Mouse (Mus musculus) cerebellum, adult 11 months (tissue): ENCODE results near the gene Slc38a8.

Experiments used
- DNase-seq: peaks from one replicate; pipeline ENCODE4 v3.0.0; 2022

Slc38a8 gene

DNA sequence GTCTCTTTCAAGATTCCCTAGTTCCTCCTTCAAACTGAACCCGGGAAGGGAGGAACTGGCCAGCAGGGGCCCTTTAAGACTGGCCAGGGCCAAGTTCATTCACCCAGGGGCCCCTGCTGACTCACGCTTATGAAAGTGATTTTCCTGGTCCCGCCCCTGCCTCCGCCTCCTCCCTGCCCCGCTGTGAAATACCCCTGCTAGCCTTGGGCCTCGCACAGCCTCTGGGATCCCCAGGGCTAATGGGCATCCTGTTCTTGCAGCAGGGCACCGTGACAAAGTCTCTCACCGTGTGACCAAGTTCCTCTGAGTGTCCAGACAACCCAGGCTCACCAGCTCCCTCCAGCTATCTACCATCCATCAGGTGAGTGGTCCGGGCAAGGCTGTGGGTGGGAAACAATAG lies 64.6 kb downstream of the Slc38a8 start:
- DNase-seq: no peak

DNA sequence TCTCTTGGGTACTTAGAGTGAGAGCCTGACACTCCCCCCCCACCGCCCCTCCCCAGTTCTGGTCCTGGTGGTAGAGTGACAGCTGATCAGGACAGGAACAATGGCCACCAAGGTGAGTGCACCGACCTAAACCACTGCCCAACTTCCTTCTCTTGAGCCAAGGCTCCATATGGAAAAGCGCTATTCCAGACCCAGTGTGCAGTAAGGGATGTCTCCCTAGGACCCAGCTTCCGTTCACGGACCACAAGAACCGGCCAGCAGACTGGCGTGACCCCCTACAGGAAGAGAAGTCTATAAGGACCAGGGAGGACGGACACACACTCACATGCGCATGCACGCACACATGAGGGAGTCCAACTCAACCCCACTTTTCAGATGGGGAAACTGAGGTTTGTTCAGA lies 65.2 kb downstream of the Slc38a8 start:
- no peak for DNase-seq

DNA sequence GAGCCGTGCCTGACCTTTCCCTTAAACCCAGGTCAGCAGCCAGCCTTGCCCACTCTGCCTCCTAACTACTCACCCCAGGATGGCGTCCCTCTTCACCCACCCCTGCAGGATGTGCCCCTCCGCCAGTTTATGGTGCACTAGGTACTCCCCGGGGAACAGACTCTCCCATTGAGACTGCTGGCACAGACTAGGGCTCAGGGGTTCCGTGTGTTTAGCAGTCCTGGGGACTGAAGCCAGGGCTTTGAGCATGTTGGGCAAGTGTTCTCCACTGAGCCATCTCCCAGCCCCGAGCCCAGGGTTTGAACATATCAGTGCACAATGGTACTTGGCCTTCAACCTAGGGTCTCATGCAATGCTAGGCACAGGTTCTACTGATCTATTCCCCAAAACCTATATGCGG lies 66.0 kb downstream of the Slc38a8 start:
- DNase-seq: no peak

DNA sequence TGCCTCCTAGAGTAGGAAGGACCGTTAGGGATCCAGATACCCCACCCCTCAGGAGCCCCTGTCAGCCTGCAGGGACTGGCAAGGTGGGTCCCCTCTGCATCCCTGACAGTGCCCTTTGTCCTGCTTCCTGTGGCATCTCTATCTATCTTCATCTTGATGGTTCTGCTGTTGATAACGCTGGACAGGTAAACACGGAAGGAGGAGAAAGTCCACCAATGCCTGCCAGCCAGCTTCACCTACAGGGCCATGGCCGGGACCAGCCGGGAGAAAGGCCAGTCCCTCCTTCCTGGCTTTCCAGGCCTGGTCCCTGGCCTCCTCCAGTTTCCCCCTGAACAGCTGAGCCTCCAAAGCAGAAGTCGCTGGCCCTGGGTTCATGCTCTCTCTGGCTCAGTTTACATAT lies 66.9 kb downstream of the Slc38a8 start:
- no peak for DNase-seq

DNA sequence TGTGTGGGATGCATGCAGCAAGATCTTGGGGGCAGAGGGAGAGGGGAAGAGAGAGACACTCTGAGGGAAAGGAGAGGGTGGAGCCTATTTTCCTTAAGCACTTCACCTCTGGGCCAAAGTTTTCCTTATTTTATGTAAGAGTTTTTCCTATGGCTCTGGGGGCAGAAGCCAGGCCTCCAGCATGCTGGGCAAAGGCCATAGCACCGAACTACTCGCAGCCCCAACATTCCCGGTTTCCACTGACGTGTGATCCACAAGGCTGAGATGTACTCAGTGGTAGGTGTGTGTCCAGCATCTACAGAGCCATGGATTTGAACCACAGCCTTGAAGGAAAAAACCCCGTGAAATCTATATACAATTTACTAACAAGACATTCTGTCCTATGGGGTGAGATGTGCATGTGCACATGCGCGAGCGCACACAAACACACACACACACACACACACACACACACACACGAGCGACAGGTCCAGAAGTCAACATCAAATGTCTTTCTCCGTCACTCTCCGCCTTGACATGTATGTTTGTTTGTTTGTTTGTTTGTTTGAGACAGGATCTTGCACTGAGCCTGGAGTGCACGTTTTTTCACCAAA lies 67.8 kb downstream of the Slc38a8 start, which contains the start of gene Osgin1:
Osgin1 (plus strand) TSS at position 543 of the 593 bp plus-strand sequence.
- no peak for DNase-seq

DNA sequence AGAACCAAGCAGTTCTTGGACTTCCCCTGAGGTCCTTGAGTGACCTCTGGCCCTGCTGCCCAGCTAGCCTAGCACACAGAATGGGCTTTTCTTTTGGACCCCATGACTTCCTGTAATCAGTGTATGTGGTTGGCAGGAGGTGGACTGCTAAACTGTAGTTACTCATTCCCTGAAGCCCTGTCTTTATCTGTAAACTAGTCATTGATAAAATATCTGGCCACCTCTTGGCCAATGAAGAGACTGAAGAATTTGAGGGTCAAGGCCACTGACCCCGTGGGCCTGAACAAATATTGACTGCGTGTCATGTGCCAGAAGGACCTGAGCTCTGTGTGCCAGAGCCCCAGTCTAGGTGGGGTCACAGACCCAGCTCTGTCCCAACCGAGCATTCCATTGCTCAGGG lies 69.1 kb downstream of the Slc38a8 start:
- DNase-seq: no peak

DNA sequence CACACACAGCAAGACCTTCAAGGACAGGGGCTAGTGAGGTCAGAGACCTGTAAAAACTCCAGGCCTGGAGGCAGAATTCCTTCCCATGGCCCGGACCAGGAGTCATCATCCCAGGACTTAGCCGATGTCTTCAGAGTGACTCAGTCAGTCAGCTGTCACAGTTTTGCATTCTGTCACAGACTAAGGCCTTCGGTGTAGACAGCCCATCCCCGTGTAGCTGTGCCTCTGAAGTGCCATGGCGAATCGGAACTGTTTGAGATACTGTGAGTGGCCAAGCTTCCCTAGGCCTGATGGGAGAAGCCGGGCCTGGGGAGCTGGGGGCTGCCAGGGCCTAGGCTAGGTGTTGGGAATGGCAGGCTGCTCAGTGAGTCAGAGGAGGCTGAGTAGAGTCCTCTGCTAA lies 70.8 kb downstream of the Slc38a8 start:
- DNase-seq: no peak

DNA sequence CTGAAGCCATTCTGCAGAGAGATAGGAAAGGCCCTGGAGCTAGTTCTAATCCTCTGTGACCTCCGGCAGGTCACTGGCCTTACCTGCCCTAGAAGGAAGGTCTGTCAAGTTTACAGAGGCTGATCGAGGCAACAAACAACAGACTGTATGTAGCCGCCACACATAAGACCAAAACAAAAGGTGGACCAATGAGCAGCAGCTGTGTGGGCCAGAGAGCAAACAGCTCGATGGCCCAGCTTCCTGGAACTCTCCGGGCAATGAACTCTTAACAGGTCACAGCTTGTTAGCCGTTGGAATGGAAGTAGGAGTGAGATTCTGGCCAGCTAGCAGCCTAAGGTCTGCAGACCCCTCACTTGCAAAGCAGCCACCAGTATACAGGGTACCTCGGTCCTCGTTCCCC lies 71.2 kb downstream of the Slc38a8 start:
- DNase-seq: no peak
